Mouse (Mus musculus) stomach, postnatal 0 days (tissue): ENCODE results near the gene Acsl3. TPM values are rescaled to one million over a fixed set of nuclear protein-coding genes. Genes with fewer than 3 reads are reported as not detected.

Experiments
- ATAC-seq: fragments of 200-750 bp; cut with Nextera tagmentation; 2 replicates; pipeline ENCODE4 v1.8.0; 2017; ENCODE audit not compliant: low FRiP score, low TSS enrichment
- DNase-seq: peaks from one replicate; pipeline ENCODE4 v3.0.0-alpha.2; 2016; ENCODE audit warnings: low spot score
- H3K27ac ChIP-seq: fragments of 300-500 bp; sonication (generic); replicated peaks from 2 replicates; pipeline ENCODE4 v1.5.1; 2014; ENCODE audit warnings: mild to moderate bottlenecking, control low read depth
- H3K27me3 ChIP-seq: fragments of 300-500 bp; sonication (generic); 2 replicates; pipeline ENCODE4 v1.6.1; 2014; ENCODE audit warnings: low read length; ENCODE audit not compliant: control insufficient read depth, insufficient read depth
- H3K36me3 ChIP-seq: fragments of 300-500 bp; sonication (generic); 2 replicates; pipeline ENCODE4 v1.6.1; 2014; ENCODE audit warnings: low read length, mixed read lengths; ENCODE audit not compliant: control insufficient read depth, insufficient read depth
- H3K4me1 ChIP-seq: fragments of 300-500 bp; sonication (generic); replicated peaks from 2 replicates; pipeline ENCODE4 v1.6.1; 2014; ENCODE audit warnings: antibody characterized with exemption; ENCODE audit not compliant: control insufficient read depth, insufficient read depth
- H3K4me2 ChIP-seq: fragments of 300-500 bp; sonication (generic); replicated peaks from 2 replicates; pipeline ENCODE4 v1.6.1; 2014; ENCODE audit warnings: low read depth, mild to moderate bottlenecking, control low read depth, moderate library complexity
- H3K4me3 ChIP-seq: fragments of 300-500 bp; sonication (generic); 2 replicates; pipeline ENCODE4 v1.5.1; 2014; ENCODE audit warnings: low read depth, low read length, control low read depth
- H3K9ac ChIP-seq: fragments of 300-500 bp; sonication (generic); 2 replicates; pipeline ENCODE4 v1.6.1; 2014; ENCODE audit warnings: mild to moderate bottlenecking, low read length, control low read depth, mixed read lengths
- H3K9me3 ChIP-seq: fragments of 300-500 bp; sonication (generic); 2 replicates; pipeline ENCODE4 v1.6.1; 2016; ENCODE audit warnings: low read length; ENCODE audit not compliant: control insufficient read depth
- CTCF ChIP-seq: IDR thresholded peaks from 2 replicates; pipeline ENCODE4 v1.5.1; 2016; ENCODE audit warnings: antibody characterized with exemption, low read depth, mild to moderate bottlenecking, moderate library complexity
- EP300 ChIP-seq: optimal IDR thresholded peaks from 2 replicates; pipeline ENCODE3; 2016; ENCODE audit warnings: antibody characterized with exemption
- WGBS: fragments of 180-500 bp; shearing (Covaris S2); extraction: QIAGEN DNeasy Blood & Tissue Kit; methylation state at CpG from one replicate; pipeline ENCODE4 v1.1.7; 2014; 5-methylcytosine and 5-hydroxymethylcytosine counted together
- polyA plus RNA-seq: library from polyadenylated mRNA; unstranded; fragments of >200 nt; fragmentation: Nextera tagmentation; extraction: Ambion mirVana; gene quantifications from 2 replicates; pipeline ENCODE4 v1.2.1, GENCODE M21; 2015

Acsl3 gene
- polyA plus RNA-seq, 1 experiment from 2014 or later: 37.7 TPM

DNA sequence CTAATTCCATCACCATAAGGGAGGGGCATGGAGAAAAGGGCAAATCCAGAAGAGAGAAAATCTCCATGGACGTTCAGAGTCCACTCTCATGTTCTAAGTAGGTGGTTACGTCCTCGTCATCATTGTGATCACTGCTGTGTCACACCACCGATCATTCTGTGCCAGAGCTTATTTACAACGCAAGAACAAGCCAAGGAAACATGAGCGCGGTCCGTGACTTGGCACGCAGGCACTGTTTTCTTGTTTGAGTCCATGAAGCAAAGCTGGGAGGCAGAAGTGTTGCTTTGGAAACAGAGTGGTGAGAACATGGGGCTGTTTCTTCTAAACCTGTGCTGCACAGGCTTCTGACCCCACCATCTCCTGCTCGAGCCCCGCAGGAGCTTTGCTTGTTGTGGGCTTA is 83.1 kb downstream of the Acsl3 start:
- Histone ChIP-seq H3K27me3 (no peaks in the 10 kb centered on the region), H3K27ac (no peak overlapping the region), H3K36me3 (no peaks in the 10 kb centered on the region), H3K9me3 (no peaks in the 10 kb centered on the region), H3K4me3 (no peak overlapping the region), H3K4me2 (no peak overlapping the region), H3K9ac (no peak overlapping the region), H3K4me1 (no peaks in the 10 kb centered on the region)
- WGBS: 89% methylated on average over 11 of the region's 11 CpGs
- TF ChIP-seq CTCF (no peak), EP300 (no peak)
- no peak for DNase-seq
- no peak for ATAC-seq

DNA sequence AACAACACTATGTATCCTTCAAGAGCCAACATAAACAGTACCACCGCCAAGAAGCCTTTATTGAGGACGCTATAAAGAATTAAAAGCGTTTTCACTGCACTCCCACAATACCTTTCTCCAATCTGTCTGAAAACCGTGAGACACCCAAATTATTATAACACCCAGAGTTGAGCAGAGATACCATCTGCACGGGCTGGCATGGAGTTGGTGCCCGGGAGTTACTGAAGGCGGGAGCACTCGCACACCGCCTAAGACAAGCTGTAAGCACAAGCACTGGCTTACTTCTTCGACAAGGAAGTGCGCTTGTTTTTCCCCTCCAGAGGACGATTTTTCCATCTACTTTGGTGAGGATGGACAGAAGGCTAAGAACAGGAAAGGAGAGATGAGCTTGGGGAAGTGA is 84.6 kb downstream of the Acsl3 start:
- H3K27me3 ChIP-seq: no peaks in the 10 kb centered on the region
- no peak overlapping the region for H3K4me3 ChIP-seq
- H3K4me2 ChIP-seq: no peak overlapping the region
- WGBS: 86% methylated on average over 12 of the region's 12 CpGs
- no peaks in the 10 kb centered on the region for H3K36me3 ChIP-seq
- H3K9me3 ChIP-seq: no peaks in the 10 kb centered on the region
- H3K9ac ChIP-seq: no peak overlapping the region
- ATAC-seq: no peak
- no peak for DNase-seq
- TF ChIP-seq EP300 (no peak), CTCF (no peak)
- H3K4me1 ChIP-seq: no peaks in the 10 kb centered on the region
- H3K27ac ChIP-seq: no peak overlapping the region

DNA sequence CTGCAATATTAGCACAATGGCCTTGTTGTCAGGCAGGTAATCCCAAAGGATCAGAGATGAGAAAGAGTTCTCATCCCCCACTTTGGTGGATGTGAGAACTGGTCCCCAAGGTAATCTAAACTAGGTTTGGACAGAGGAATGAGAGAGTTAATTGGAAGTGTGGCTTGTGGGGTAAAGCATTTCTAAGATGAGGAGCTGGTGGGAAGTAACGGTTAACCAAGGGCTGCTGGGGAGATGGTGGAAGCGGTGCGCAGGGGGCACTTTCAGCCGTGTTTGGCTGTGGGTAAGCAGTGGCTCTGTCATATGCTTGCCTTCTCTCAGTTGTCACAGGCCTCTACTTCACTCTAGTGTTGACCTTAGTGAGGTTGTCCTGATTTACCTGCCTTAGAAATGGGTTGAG is 85.7 kb downstream of the Acsl3 start:
- Histone ChIP-seq H3K36me3 (no peaks in the 10 kb centered on the region), H3K27me3 (no peaks in the 10 kb centered on the region), H3K9me3 (no peaks in the 10 kb centered on the region), H3K27ac (no peak overlapping the region), H3K9ac (no peak overlapping the region), H3K4me1 (no peaks in the 10 kb centered on the region), H3K4me2 (no peak overlapping the region), H3K4me3 (no peak overlapping the region)
- WGBS: 88% methylated on average over 4 of the region's 4 CpGs
- TF ChIP-seq EP300 (no peak), CTCF (no peak)
- no peak for ATAC-seq
- DNase-seq: no peak

DNA sequence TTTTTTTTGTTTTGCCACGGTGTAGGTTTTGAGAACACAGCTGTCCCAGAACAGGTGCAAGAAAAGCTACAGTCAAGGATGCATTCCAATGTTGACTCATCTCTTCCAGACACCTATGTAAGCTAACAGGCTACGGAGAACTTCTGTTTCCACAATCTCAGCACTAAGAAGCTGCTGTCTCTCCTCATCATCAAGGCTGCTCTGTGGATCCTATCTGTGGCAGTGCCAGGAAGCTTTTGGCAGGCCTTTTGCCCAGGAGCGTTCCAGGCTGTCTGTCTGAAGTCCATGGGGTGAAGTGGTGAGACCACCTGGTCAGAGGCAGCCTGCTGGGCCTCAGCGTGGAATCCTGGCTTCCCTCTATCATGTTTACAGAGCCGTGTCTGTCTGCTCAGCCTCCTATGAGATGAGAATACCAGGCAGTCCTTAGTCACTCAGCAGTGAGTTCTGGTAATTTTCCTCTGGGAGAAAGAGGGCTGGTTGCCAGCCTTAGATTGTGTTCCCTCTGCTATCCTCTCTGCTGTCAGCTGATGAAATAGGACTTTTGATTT is 87.7 kb downstream of the Acsl3 start:
- DNase-seq (no peak), ATAC-seq (peak; percentile 47; the same call in 1 of the 2 replicates)
- no peak overlapping the region for H3K4me2 ChIP-seq
- WGBS: 22% methylated on average over 5 of the region's 5 CpGs
- 0 out of 2 replicates have a peak overlapping the region, but pooled peaks have one; percentile 56 for H3K27ac ChIP-seq
- TF ChIP-seq CTCF (no peak), EP300 (no peak)
- H3K36me3 ChIP-seq: no peaks in the 10 kb centered on the region
- no peaks in the 10 kb centered on the region for H3K9me3 ChIP-seq
- H3K4me1 ChIP-seq: no peaks in the 10 kb centered on the region
- no peaks in the 10 kb centered on the region for H3K27me3 ChIP-seq
- no peak overlapping the region for H3K9ac ChIP-seq
- no peak overlapping the region for H3K4me3 ChIP-seq

Other genes with a start within 250 kb of the Acsl3 start
- 77.8 and 81.5 TPM in 2 replicates for gene Farsb, start 168.9 kb upstream of the Acsl3 start, polyA plus RNA-seq
- gene Mogat1, start 146.8 kb upstream of the Acsl3 start, polyA plus RNA-seq: 2.7 and 2.8 TPM in 2 replicates
- gene BC035947, start 145.7 kb upstream of the Acsl3 start, polyA plus RNA-seq: 0.04 and 0.06 TPM in 2 replicates
- 1.3 TPM in 2 replicates for gene Utp14b, start 213 bp downstream of the Acsl3 start, polyA plus RNA-seq
- 13.8 and 15.0 TPM in 2 replicates for gene Kcne4, start 158.9 kb downstream of the Acsl3 start, polyA plus RNA-seq